Mouse (Mus musculus) intestine, postnatal 0 days (tissue): ENCODE results near the gene Kirrel. TPM values are rescaled to one million over a fixed set of nuclear protein-coding genes. Genes with fewer than 3 reads are reported as not detected.
"Not testable (repeated sequence)": the region's sequence is repeated elsewhere in the genome, so short reads cannot be mapped to it uniquely, and the experiment has no call there.

ENCODE experiments used
- ATAC-seq: fragments of 200-750 bp; cut with Nextera tagmentation; 2 replicates; pipeline ENCODE4 v1.8.0; 2017; ENCODE audit warnings: mild to moderate bottlenecking, moderate TSS enrichment, moderate library complexity
- H3K27ac ChIP-seq: fragments of 300-500 bp; sonication (generic); 2 replicates; pipeline ENCODE4 v1.5.1; 2014; ENCODE audit warnings: mild to moderate bottlenecking, low read depth, low read length, moderate library complexity
- H3K27me3 ChIP-seq: fragments of 300-500 bp; sonication (generic); replicated peaks from 2 replicates; pipeline ENCODE4 v1.6.1; 2014; ENCODE audit warnings: low read length, mixed read lengths; ENCODE audit not compliant: control insufficient read depth, insufficient read depth
- H3K36me3 ChIP-seq: fragments of 300-500 bp; sonication (generic); 2 replicates; pipeline ENCODE4 v1.6.1; 2014; ENCODE audit warnings: mild to moderate bottlenecking, moderate library complexity; ENCODE audit not compliant: control insufficient read depth, insufficient read depth
- H3K4me1 ChIP-seq: fragments of 300-500 bp; sonication (generic); replicated peaks from 2 replicates; pipeline ENCODE4 v1.6.1; 2014; ENCODE audit warnings: antibody characterized with exemption, low read length, mixed read lengths; ENCODE audit not compliant: control insufficient read depth, insufficient read depth
- H3K4me2 ChIP-seq: fragments of 300-500 bp; sonication (generic); replicated peaks from 2 replicates; pipeline ENCODE4 v1.6.1; 2014; ENCODE audit warnings: low read depth, mild to moderate bottlenecking, moderate library complexity
- H3K4me3 ChIP-seq: fragments of 300-500 bp; sonication (generic); 2 replicates; pipeline ENCODE4 v1.5.1; 2014; ENCODE audit warnings: low read depth, low read length
- H3K9ac ChIP-seq: fragments of 300-500 bp; sonication (generic); 2 replicates; pipeline ENCODE4 v1.6.1; 2014; ENCODE audit warnings: mild to moderate bottlenecking, low read depth, low read length
- H3K9me3 ChIP-seq: fragments of 300-500 bp; sonication (generic); 2 replicates; pipeline ENCODE4 v1.6.1; 2016; ENCODE audit warnings: mixed run types; ENCODE audit not compliant: control insufficient read depth
- CTCF ChIP-seq: sonication (generic); IDR thresholded peaks from 2 replicates; pipeline ENCODE4 v1.5.1; 2016; ENCODE audit warnings: low read depth, mild to moderate bottlenecking, control low read depth, antibody characterized with exemption, moderate library complexity
- WGBS: fragments of 180-500 bp; shearing (Covaris S2); extraction: QIAGEN DNeasy Blood & Tissue Kit; methylation state at CpG from one replicate; pipeline ENCODE4 v1.1.7; 2014; 5-methylcytosine and 5-hydroxymethylcytosine counted together
- polyA plus RNA-seq: library from polyadenylated mRNA; unstranded; fragments of >200 nt; fragmentation: Nextera tagmentation; extraction: Ambion mirVana; gene quantifications from 2 replicates; pipeline ENCODE4 v1.2.1, GENCODE M21; 2015

Gene Kirrel
- polyA plus RNA-seq, 1 experiment from 2014 or later: 4.4 TPM

- no peaks in the 10 kb centered on the region for H3K36me3 ChIP-seq
- H3K27me3 ChIP-seq: no peaks in the 10 kb centered on the region
- H3K4me1 ChIP-seq: no peaks in the 10 kb centered on the region
- H3K27ac ChIP-seq: no peak overlapping the region
- WGBS: 41% methylated on average over 9 of the region's 9 CpGs
- H3K9me3 ChIP-seq: no peaks in the 10 kb centered on the region
- H3K4me3 ChIP-seq: no peak overlapping the region
- TF ChIP-seq CTCF: no peak
- no peak for ATAC-seq
- H3K9ac ChIP-seq: no peak overlapping the region
- H3K4me2 ChIP-seq: no peak overlapping the region
Observed at GRCm38 (mm10) chr3:87114801-87115200, 59.7 kb downstream of the Kirrel start.

- ATAC-seq: not testable (repeated sequence)
Observed at GRCm38 (mm10) chr3:87113881-87114280, 60.7 kb downstream of the Kirrel start.

GRCm38 (mm10) chr3:87112264-87112663 lies 62.3 kb downstream of the Kirrel start:
- no peak for ATAC-seq
- Histone ChIP-seq H3K9ac (no peak overlapping the region), H3K4me1 (no peaks in the 10 kb centered on the region), H3K4me2 (no peak overlapping the region), H3K36me3 (no peaks in the 10 kb centered on the region), H3K9me3 (no peaks in the 10 kb centered on the region), H3K27ac (no peak overlapping the region), H3K27me3 (no peaks in the 10 kb centered on the region), H3K4me3 (no peak overlapping the region)
- 62% methylated on average over 3 of the region's 3 CpGs for WGBS
- no peak for TF ChIP-seq CTCF

More at GRCm38 (mm10) chr3:87113881-87114280, 60.7 kb downstream of the Kirrel start:
- not testable (repeated sequence) for H3K9me3 ChIP-seq, H3K27me3 ChIP-seq, H3K4me1 ChIP-seq, H3K27ac ChIP-seq, H3K4me3 ChIP-seq, H3K9ac ChIP-seq, H3K4me2 ChIP-seq, H3K36me3 ChIP-seq
- WGBS: 56% methylated on average over 1 of the region's 1 CpGs

GRCm38 (mm10) chr3:87104856-87105255 lies 69.7 kb downstream of the Kirrel start:
- Histone ChIP-seq H3K4me2 (no peak overlapping the region), H3K27me3 (no peaks in the 10 kb centered on the region), H3K9me3 (no peaks in the 10 kb centered on the region), H3K9ac (no peak overlapping the region), H3K4me1 (no peaks in the 10 kb centered on the region), H3K36me3 (no peaks in the 10 kb centered on the region), H3K4me3 (no peak overlapping the region), H3K27ac (no peak overlapping the region)
- no peak for TF ChIP-seq CTCF
- ATAC-seq: no peak
- 74% methylated on average over 2 of the region's 2 CpGs for WGBS

GRCm38 (mm10) chr3:87102346-87102745 lies 72.2 kb downstream of the Kirrel start:
- no peaks in the 10 kb centered on the region for H3K4me1 ChIP-seq
- no peaks in the 10 kb centered on the region for H3K27me3 ChIP-seq
- no peak for TF ChIP-seq CTCF
- no peaks in the 10 kb centered on the region for H3K36me3 ChIP-seq
- ATAC-seq: no peak
- H3K9me3 ChIP-seq: no peaks in the 10 kb centered on the region
- no peak overlapping the region for H3K4me2 ChIP-seq
- H3K9ac ChIP-seq: no peak overlapping the region
- 34% methylated on average over 7 of the region's 7 CpGs for WGBS
- H3K27ac ChIP-seq: no peak overlapping the region
- no peak overlapping the region for H3K4me3 ChIP-seq

- no peak overlapping the region for H3K9ac ChIP-seq
- H3K4me3 ChIP-seq: no peak overlapping the region
- H3K4me1 ChIP-seq: no peaks in the 10 kb centered on the region
- no peaks in the 10 kb centered on the region for H3K9me3 ChIP-seq
- no peaks in the 10 kb centered on the region for H3K36me3 ChIP-seq
- no peak for TF ChIP-seq CTCF
- H3K4me2 ChIP-seq: no peak overlapping the region
- H3K27ac ChIP-seq: no peak overlapping the region
- H3K27me3 ChIP-seq: no peaks in the 10 kb centered on the region
- 80% methylated on average over 4 of the region's 4 CpGs for WGBS
- ATAC-seq: no peak
Observed at GRCm38 (mm10) chr3:87100911-87101310, 73.6 kb downstream of the Kirrel start.
